Mouse (Mus musculus): ENCODE data around the gene Fbxw5. TPM values are rescaled to one million over a fixed set of nuclear protein-coding genes. Genes with fewer than 3 reads are reported as not detected.

The Fbxw5 gene
- polyA plus RNA-seq, 1 experiment from 2014 or later, result 72.9 TPM

GRCm38 (mm10) chr2:25501593-25502486, 1.3 kb downstream of the Fbxw5 start, which contains the start of gene C8g:
Gene C8g, minus strand, starts transcription at chr2:25501719.
- Histone ChIP-seq H3K9me3 (ENCODE audit: control insufficient read depth, low read length) (no peaks in the 10 kb centered on the region), H3K4me2 (ENCODE audit: low read length) (peak within 1 kb of the TSS; percentile 100), H3K4me3 (ENCODE audit: low read depth, low read length) (peak within 1 kb of the TSS; percentile 97), H3K36me3 (ENCODE audit: control insufficient read depth, insufficient read depth, low read length) (peaks cover 24% of the 10 kb centered on the region), H3K27me3 (replicated peaks; ENCODE audit: control insufficient read depth, insufficient read depth, low read length) (no peaks in the 10 kb centered on the region), H3K9ac (ENCODE audit: low read length) (peak within 1 kb of the TSS; percentile 95), H3K4me1 (replicated peaks; ENCODE audit: control insufficient read depth, insufficient read depth, low read length) (peaks cover 10% of the 10 kb centered on the region), H3K27ac (ENCODE audit: low read depth) (0 out of 2 replicates have a peak within 1 kb of the TSS, but pooled peaks have one; percentile 54)
- 72% methylated on average over 20 of the region's 20 CpGs for WGBS
- ATAC-seq (replicated peaks; ENCODE audit: low FRiP score, low TSS enrichment, low read depth), result no peak
- no peak for DNase-seq (ENCODE audit: low spot score)

DNA sequence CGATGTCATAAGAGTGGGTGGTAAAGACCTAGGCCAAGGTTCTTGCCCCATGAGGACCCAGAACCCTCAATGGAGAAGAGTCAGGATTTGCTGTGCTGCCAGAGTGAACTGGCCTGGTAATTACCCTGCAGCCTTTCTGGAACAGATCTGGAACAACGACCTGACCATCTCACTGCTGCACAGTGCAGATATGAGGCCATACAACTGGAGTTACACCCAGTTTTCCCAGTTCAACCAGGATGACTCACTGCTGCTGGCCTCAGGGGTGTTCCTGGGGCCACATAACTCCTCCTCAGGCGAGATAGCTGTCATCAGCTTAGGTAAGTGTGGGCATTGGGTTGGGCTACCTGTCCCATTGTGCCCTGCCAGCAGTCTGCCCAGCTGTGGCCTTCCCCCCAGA, 2.2 kb downstream of the Fbxw5 start:
- Histone ChIP-seq H3K4me3 (ENCODE audit: low read depth, low read length) (no peak overlapping the region), H3K4me2 (ENCODE audit: low read length) (no peak overlapping the region), H3K9ac (ENCODE audit: low read length) (no peak overlapping the region), H3K27me3 (replicated peaks; ENCODE audit: control insufficient read depth, insufficient read depth, low read length) (no peaks in the 10 kb centered on the region), H3K36me3 (ENCODE audit: control insufficient read depth, insufficient read depth, low read length) (peaks cover 24% of the 10 kb centered on the region), H3K4me1 (replicated peaks; ENCODE audit: control insufficient read depth, insufficient read depth, low read length) (peaks cover 10% of the 10 kb centered on the region), H3K27ac (ENCODE audit: low read depth) (no peak overlapping the region), H3K9me3 (ENCODE audit: control insufficient read depth, low read length) (no peaks in the 10 kb centered on the region)
- whole genome bisulfite sequencing, result 84% methylated on average over 3 of the region's 3 CpGs
- DNase-seq (ENCODE audit: low spot score), result no peak
- ATAC-seq (replicated peaks; ENCODE audit: low FRiP score, low TSS enrichment, low read depth), result no peak

- Histone ChIP-seq H3K27me3 (replicated peaks; ENCODE audit: control insufficient read depth, insufficient read depth, low read length) (no peaks in the 10 kb centered on the region), H3K9ac (ENCODE audit: low read length) (no peak overlapping the region), H3K27ac (ENCODE audit: low read depth) (no peak overlapping the region), H3K9me3 (ENCODE audit: control insufficient read depth, low read length) (no peaks in the 10 kb centered on the region), H3K4me3 (ENCODE audit: low read depth, low read length) (no peak overlapping the region), H3K4me1 (replicated peaks; ENCODE audit: control insufficient read depth, insufficient read depth, low read length) (peaks cover 10% of the 10 kb centered on the region), H3K4me2 (ENCODE audit: low read length) (no peak overlapping the region), H3K36me3 (ENCODE audit: control insufficient read depth, insufficient read depth, low read length) (peaks cover 24% of the 10 kb centered on the region)
- 93% methylated on average over 19 of the region's 19 CpGs for WGBS
- ATAC-seq (replicated peaks; ENCODE audit: low FRiP score, low TSS enrichment, low read depth) (no peak), DNase-seq (ENCODE audit: low spot score) (no peak)
These were observed 4.0 kb downstream of the Fbxw5 start for GRCm38 (mm10) chr2:25504538-25504937.

GRCm38 (mm10) chr2:25505000-25505399, 4.5 kb downstream of the Fbxw5 start:
- H3K9me3 ChIP-seq (ENCODE audit: control insufficient read depth, low read length), result no peaks in the 10 kb centered on the region
- ATAC-seq (replicated peaks; ENCODE audit: low FRiP score, low TSS enrichment, low read depth), result no peak
- H3K9ac ChIP-seq (ENCODE audit: low read length), result no peak overlapping the region
- no peak overlapping the region for H3K4me3 ChIP-seq (ENCODE audit: low read depth, low read length)
- no peaks in the 10 kb centered on the region for H3K27me3 ChIP-seq (replicated peaks; ENCODE audit: control insufficient read depth, insufficient read depth, low read length)
- no peak overlapping the region for H3K4me2 ChIP-seq (ENCODE audit: low read length)
- WGBS, result 93% methylated on average over 1 of the region's 1 CpGs
- H3K27ac ChIP-seq (ENCODE audit: low read depth), result no peak overlapping the region
- H3K4me1 ChIP-seq (replicated peaks; ENCODE audit: control insufficient read depth, insufficient read depth, low read length), result peaks cover 10% of the 10 kb centered on the region
- no peak for DNase-seq (ENCODE audit: low spot score)
- peaks cover 24% of the 10 kb centered on the region for H3K36me3 ChIP-seq (ENCODE audit: control insufficient read depth, insufficient read depth, low read length)

DNA sequence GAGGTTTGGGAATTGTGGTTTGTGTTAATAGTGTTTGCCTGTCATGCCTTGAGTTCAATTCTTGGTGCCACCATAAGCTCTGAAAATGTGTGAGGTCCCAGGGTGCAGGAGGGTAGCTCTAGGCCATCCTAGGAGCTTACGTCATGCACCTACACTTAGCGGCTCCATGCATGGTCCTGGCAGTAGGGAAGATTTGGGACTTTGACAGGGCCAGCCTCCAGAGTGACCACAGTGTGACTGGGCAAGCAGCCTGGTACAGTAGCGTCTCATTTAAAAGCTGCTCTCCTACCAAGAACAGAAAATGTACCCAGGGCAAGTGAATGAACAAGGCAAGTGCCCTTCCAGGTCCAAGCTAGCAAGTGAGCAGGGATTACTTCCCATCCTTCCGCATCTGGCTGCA, 5.3 kb downstream of the Fbxw5 start:
- peaks cover 10% of the 10 kb centered on the region for H3K4me1 ChIP-seq (replicated peaks; ENCODE audit: control insufficient read depth, insufficient read depth, low read length)
- no peak overlapping the region for H3K4me3 ChIP-seq (ENCODE audit: low read depth, low read length)
- H3K27ac ChIP-seq (ENCODE audit: low read depth), result no peak overlapping the region
- peaks cover 24% of the 10 kb centered on the region for H3K36me3 ChIP-seq (ENCODE audit: control insufficient read depth, insufficient read depth, low read length)
- H3K27me3 ChIP-seq (replicated peaks; ENCODE audit: control insufficient read depth, insufficient read depth, low read length), result no peaks in the 10 kb centered on the region
- no peak for ATAC-seq (replicated peaks; ENCODE audit: low FRiP score, low TSS enrichment, low read depth)
- H3K9me3 ChIP-seq (ENCODE audit: control insufficient read depth, low read length), result no peaks in the 10 kb centered on the region
- DNase-seq (ENCODE audit: low spot score), result no peak
- no peak overlapping the region for H3K9ac ChIP-seq (ENCODE audit: low read length)
- no peak overlapping the region for H3K4me2 ChIP-seq (ENCODE audit: low read length)
- 97% methylated on average over 4 of the region's 4 CpGs for WGBS

DNA sequence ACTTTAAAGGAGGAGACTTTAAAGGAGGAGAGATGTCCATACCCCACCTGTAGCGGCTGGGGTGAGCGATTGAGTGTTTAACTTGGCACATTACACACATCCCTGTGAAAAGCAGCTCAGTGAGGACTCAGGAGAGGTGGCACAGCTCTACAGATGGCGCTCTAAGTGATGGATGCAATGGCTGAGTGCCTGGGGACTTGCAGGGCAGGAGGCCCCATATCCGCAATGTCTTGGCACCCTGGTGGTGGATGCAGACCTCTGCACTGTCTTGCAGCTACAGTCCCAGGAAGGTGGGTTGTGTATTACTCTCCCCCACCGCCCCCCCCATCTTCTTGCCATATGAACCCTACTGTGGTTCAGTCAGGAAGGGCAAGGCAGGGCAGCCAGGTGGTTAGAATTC, 6.4 kb downstream of the Fbxw5 start:
- WGBS, result 31% methylated on average over 5 of the region's 5 CpGs
- Histone ChIP-seq H3K4me3 (ENCODE audit: low read depth, low read length) (no peak overlapping the region), H3K27ac (ENCODE audit: low read depth) (no peak overlapping the region), H3K4me2 (ENCODE audit: low read length) (no peak overlapping the region), H3K27me3 (replicated peaks; ENCODE audit: control insufficient read depth, insufficient read depth, low read length) (no peaks in the 10 kb centered on the region), H3K9me3 (ENCODE audit: control insufficient read depth, low read length) (no peaks in the 10 kb centered on the region), H3K4me1 (replicated peaks; ENCODE audit: control insufficient read depth, insufficient read depth, low read length) (peaks cover 2% of the 10 kb centered on the region), H3K36me3 (ENCODE audit: control insufficient read depth, insufficient read depth, low read length) (peaks cover 24% of the 10 kb centered on the region), H3K9ac (ENCODE audit: low read length) (no peak overlapping the region)
- no peak for DNase-seq (ENCODE audit: low spot score)
- ATAC-seq (replicated peaks; ENCODE audit: low FRiP score, low TSS enrichment, low read depth), result no peak

DNA sequence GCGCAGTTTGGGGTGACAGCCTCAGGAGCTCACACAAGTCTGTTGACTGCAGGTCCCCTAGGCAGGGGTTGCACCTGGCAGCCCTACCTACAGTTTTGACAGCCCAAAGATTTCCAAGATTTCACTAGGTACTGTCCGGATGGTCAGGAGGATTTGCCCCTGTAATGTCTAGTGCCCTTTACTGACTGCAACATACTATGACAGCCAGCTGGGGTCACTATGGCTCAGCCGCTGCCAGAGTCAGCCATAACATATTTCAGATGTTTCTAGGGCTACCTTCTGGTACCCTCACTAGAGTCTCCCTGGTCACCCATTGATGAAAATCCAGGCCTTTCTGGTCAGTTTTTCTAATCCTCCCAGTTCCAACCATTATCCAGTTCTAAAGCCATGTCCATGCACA, 9.4 kb downstream of the Fbxw5 start:
- Histone ChIP-seq H3K9ac (ENCODE audit: low read length) (no peak overlapping the region), H3K27ac (ENCODE audit: low read depth) (no peak overlapping the region), H3K36me3 (ENCODE audit: control insufficient read depth, insufficient read depth, low read length) (peaks cover 4% of the 10 kb centered on the region), H3K4me1 (replicated peaks; ENCODE audit: control insufficient read depth, insufficient read depth, low read length) (no peaks in the 10 kb centered on the region), H3K9me3 (ENCODE audit: control insufficient read depth, low read length) (no peaks in the 10 kb centered on the region), H3K4me2 (ENCODE audit: low read length) (no peak overlapping the region), H3K27me3 (replicated peaks; ENCODE audit: control insufficient read depth, insufficient read depth, low read length) (no peaks in the 10 kb centered on the region), H3K4me3 (ENCODE audit: low read depth, low read length) (no peak overlapping the region)
- no peak for DNase-seq (ENCODE audit: low spot score)
- no peak for ATAC-seq (replicated peaks; ENCODE audit: low FRiP score, low TSS enrichment, low read depth)
- WGBS, result 59% methylated on average over 3 of the region's 3 CpGs

DNA sequence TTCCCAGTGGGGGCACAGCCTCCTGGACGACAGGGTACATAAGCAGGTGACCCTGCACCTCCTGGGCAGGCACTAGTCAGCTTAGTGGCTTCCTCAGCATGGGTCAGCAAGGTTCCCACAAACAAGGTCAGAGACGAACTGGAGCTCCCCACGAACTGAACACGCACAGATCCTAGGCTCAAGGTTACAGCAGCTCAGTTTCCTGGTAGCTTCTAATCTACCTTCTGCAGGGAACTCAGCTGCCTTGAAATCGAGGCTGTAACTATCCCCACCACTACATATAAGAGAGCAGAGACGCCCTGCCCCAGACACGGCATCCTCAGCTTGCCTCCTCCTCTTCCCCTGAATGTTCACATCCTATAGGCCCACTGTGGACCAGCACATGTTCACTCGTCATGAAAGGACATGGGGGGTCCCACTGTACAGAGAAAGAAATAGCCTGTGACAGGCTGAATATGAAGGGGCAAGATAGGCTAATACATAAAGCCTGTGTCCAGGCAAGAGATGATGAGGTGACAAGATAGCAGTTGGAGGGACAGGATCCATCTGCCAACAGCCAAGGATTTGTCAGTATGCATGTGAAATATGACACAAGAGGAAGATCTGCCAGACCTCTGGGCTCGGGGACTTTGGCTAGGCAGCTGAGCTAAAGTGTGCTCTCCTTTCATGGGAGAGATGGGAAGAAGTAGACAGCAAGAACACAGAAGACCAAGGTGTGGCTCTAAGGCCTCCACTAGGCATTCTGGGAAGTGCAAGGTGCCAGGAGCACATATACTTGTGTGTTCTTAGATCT, 26.2 kb downstream of the Fbxw5 start:
- Histone ChIP-seq H3K4me3 (ENCODE audit: low read depth, low read length) (no peak overlapping the region), H3K36me3 (ENCODE audit: control insufficient read depth, insufficient read depth, low read length) (peaks cover 92% of the 10 kb centered on the region), H3K4me1 (replicated peaks; ENCODE audit: control insufficient read depth, insufficient read depth, low read length) (no peaks in the 10 kb centered on the region), H3K27ac (ENCODE audit: low read depth) (no peak overlapping the region), H3K27me3 (replicated peaks; ENCODE audit: control insufficient read depth, insufficient read depth, low read length) (no peaks in the 10 kb centered on the region), H3K4me2 (ENCODE audit: low read length) (no peak overlapping the region), H3K9ac (ENCODE audit: low read length) (no peak overlapping the region), H3K9me3 (ENCODE audit: control insufficient read depth, low read length) (no peaks in the 10 kb centered on the region)
- ATAC-seq (replicated peaks; ENCODE audit: low FRiP score, low TSS enrichment, low read depth) (no peak), DNase-seq (ENCODE audit: low spot score) (no peak)
- 95% methylated on average over 9 of the region's 9 CpGs for WGBS

Data from intestine, embryonic 14.5 days (tissue).